Mouse (Mus musculus): Measurements from ENCODE around the gene Trem1. TPM values are rescaled to one million over a fixed set of nuclear protein-coding genes. Genes with fewer than 3 reads are reported as not detected.
A peak's percentile ranks its signal among the peaks of the same experiment; 100 is the strongest.

Trem1 gene
- polyA plus RNA-seq, 2 experiments from 2014 or later, result not detected

DNA sequence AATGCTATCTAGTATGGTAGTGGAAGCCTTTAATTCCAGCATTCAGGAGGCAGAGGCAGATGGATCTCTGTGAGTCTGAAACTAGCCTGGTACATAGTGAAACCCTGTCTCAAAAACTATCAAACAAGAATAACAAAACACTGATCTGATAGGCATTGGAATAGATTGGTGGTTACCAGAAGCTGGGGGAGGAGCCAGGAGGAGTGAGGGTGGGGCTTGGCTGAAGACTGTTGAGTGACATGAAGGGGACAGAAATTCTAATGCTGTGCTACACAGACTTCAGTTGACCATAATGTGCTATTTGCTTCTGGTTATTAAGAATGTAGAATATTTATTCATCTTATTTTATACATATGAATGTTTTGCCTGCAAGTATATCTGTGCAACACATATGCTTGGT, 35.7 kb downstream of the Trem1 start:
- ATAC-seq, result no peak

DNA sequence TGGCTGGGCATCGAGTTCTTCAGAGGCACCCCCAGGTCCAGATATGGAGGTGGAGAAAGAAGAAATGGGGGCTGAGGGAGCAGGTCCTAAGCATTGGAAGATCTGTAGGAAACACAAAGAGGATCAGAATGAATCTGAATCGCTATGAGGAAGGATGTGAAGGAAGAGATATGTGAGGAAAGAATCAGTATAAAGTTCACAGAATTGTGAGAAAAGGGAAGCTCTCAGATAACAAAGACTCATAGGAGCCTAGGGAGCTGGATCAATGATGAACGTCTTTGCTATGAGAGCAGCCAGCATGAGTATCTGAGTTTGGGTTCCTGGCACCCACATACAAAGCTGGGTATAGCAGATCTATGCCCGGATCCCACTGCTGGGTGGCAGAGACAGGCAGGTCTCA, 37.3 kb downstream of the Trem1 start:
- no peak for ATAC-seq

DNA sequence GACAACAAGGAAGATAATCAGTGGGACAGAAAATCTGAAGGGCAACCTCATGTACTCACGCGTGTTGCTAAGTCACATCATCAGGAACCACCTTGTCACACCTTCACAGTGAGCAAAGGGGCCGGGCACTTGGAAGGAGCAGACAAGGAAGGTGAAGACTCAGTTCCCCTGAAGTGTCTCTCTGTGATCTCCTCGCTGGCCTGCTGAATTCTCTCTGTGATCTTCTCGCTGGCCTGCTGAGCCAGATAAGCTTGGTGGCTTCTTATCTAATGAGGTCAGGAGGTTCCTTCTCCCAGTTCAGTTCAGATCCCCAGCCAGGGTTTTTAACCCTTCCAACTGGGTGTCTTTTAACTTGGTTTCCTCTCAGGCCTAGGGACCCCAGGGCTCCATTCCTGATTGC, 39.6 kb downstream of the Trem1 start:
- no peak for ATAC-seq

DNA sequence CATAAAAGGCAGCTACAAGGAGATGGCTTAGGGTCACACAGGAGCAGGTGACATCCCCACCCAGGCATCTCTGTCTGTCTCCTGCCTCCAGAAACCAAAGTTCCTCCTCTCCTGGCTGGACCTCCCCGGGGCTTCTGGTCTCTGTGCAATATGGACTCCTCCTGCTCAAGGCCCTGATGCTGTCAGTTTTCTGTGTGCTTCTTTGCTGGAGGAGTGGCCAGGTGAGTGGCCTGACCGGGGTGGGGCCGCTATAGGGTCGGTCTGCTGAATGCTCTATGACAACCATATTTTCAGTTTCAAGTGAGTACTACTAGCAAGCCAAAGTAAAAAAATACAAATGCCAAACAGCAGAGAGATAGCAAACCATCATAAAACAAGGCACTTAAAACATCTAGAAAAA, 40.0 kb downstream of the Trem1 start:
- ATAC-seq, result no peak

DNA sequence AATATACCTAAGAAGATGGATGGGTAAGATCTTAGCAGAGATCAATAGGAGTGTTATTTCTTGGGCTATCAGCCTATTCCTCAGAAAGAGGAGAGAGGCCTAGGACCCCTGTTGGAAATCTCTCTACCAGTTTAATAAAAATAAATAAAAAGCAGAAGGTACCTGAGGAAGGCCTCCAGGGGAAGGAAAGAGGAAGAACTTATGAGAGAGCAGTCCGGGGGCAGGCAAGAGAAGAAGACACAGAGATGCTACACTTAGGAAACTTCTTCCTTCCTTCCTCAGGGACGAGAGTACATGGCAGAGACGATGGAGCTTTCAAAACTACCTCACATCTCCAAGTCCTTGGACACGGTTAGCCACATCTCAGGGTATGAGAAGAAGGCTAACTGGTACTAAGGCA, 41.5 kb downstream of the Trem1 start:
- no peak for ATAC-seq

DNA sequence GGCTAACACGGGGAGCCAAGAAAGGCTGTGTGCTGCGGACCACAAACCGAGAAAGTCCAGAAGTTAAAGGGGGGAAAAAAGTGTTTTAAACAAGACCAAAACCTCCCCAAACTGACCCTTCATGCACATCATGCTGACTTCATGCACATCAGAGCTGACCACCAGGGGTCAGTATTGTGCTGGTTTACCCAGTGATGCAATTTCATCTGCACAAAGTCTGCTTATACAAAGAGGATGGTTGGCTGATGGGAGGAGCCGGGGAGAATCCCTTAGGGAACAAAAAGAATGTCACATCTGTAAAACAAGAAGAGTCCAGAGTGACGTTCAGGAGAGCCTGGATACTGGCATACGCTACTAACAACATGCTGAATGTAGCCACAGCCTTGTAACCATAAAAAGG, 42.3 kb downstream of the Trem1 start:
- peak; percentile 64 for ATAC-seq

DNA sequence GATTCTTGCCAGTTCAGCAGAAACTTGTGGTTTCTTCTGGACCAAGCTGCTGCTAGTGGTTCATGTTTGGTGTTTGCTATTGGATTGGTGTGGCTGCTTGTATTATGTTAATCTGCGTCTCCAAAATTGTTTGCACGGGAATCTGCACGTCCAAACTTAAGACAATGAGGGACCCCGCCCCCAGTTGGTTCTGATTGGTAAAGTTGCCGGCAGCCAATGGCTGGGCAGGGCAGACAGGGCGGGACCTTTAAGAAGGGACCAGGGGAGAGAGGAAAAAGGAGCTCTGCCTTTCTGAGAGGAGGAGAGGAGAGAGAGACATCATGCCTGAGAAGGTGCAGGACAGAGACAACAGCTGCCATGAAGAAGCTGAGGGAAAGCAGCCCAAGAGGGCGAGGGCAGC, 43.2 kb downstream of the Trem1 start:
- no peak for ATAC-seq

DNA sequence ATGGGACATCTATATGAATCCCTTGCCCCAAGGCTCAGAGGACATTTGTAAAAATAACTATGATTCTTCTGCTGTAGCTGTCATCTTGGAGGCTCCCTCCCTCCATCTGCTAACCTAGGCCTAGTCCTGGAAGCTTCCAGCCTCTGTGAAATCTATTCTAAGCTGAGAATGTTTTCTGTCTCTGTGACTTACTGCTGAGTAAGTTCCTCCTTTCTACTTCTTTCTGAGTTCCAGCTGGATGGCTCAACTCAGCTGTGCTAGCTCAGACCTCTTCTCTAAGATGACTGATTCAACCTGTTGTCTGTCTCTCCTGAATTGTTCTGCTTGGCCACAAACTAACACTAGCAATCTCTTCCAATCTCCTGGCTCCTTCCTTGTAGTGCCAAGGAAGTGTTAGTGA, 45.8 kb downstream of the Trem1 start:
- ATAC-seq, result no peak

DNA sequence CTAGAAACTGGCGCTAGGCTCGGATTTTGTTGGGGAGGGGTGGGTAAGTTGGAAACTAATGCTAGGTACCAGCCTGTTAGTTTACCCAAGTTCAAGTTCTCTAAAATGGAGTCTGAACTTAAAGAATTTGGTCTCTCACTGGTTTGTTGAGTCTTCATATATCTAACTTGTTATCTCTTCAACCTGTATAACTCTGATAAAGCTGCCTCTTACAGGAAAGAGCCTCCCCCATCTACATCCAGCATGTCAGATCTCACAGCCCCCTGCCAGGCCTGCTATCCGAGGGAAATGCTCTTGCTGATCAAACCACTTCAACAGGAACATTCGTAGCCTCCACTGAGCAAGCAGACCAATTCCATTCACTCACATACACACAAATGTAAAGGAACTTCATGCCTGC, 46.4 kb downstream of the Trem1 start:
- ATAC-seq, result no peak

DNA sequence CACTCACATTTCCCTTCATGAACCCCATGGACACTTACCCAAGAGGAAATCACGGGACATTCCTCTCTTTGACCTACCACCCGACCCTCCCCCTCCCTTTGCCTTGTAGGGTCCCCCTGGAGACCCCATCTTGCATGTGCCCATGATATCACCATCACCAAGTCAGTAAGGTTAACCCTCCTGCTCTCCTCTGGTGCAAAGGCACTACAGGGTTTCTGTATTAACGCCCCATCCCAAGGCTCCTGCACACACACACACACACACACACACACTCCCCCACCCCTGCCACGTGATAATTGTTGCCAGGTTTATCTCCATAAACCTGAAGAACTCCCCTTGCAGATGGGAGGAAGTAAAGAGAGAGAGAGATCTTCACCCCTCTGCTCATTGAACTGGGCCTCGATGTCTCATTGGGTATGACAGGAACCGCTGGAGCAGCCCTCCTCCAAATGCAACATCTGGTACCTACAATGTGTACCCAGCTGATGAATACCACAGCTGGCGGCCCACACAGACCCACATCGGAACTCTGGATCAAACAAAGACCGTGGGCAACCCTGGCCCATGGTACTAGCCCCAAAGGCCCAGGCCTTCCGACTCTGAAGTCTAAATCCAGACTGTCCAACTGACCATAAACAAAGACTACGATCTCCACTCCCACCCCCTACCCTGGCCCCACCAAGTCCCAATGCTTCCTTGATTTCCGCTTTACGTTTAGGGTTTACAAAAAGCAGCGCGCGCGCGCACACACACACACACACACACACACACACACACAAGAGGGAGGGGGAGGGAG, 48.6 kb downstream of the Trem1 start:
- ATAC-seq, result no peak

DNA sequence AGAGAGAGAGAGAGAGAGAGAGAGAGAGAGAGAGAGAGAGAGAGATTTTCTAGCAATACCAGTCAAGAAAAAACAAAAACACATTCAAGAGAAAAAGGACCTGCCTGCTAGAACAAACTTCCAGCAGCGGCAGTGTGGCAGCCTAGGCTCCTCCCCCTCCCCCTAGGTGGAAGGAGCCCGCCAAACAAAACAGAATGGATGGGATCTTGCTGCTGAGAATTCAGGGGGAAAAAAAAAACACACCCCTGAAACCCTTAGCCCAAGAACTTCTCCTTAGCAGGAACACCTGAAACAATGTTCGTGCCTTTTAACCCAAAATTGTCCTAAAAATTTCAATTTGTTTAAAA, 49.1 kb downstream of the Trem1 start:
- ATAC-seq, result no peak

DNA sequence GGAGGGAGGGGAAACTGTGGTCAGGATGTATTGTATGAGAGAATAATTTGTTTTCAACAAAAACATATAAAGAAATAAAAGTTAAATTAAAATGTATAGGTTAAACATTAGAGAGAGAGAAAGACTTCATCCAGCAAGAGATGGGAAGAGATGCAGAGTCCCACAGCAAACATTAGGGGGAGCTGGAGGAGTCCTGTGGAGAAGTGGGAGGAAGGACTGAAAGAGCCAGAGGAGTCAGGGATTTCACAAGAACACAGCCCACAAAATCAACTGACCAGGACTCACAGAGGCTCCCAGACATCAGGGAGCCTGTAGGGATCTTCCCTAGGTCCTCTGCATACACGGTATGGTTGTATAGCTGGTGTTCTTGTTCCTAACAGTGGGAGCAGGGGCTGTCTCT, 54.2 kb downstream of the Trem1 start:
- no peak for ATAC-seq

DNA sequence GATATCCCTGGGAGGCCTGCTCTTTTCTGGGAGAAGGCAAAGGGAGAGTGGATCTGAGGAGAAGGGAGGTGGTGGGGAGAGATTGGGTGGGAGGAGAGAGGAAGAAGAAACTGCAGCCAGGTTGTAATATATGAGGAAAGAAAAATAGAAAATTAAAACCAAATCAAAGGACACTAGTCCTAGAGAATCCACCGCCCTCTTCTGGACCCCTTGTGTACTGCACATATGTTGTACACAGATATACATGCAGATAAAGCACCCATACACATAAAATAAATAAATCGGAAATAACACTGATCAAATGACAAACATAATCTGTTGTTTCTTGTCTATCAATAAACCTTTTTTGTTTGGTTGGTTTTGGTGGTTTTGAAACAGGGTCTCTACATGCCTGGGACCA, 54.7 kb downstream of the Trem1 start:
- ATAC-seq, result no peak

DNA sequence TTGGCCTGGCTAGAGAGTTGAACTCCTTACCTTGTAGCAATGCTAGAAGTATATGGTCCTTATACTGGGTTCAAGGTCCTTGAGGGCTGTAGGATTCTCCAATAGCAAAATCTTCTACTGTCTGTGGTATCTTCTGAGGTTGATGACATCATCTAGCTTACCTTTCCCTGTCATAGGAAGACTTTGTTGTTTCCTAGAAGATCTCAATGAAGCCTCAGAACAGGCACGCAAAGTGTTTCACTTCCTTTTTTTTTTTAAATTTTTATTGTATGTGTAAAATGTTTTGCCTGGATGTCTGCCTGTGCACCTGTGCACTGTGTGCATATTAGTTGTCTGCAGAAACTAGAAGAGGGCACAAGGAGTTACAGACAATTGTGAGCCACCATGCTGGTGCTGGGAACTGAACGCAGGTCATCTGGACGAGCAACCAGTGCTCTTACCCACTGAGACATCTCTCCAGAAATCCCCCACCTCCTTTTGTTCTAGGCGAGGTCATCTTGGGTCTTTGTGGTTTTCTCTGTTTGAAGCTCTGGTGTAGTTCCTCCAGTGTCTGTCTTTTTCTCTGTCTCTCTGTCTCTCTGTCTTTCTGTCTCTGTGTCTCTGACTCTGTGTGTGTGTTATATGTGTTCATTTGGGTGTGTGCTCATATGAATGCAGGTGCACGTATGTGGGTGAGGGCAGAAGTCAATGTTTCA, 61.1 kb downstream of the Trem1 start:
- peak; percentile 74 for ATAC-seq

Other genes with a start within 250 kb of the Trem1 start
- not detected for gene 1700122O11Rik, start 194.5 kb upstream of the Trem1 start, polyA plus RNA-seq (2017; shearing (Covaris generic))
- gene 1700067P10Rik, start 143.4 kb upstream of the Trem1 start, polyA plus RNA-seq (2017; shearing (Covaris generic)), result not detected
- gene 9830107B12Rik, start 86.5 kb upstream of the Trem1 start, polyA plus RNA-seq (2017; shearing (Covaris generic)), result not detected
- not detected for gene A530064D06Rik, start 65.5 kb upstream of the Trem1 start, polyA plus RNA-seq (2017; shearing (Covaris generic))
- gene Trem3, start 15.0 kb downstream of the Trem1 start, polyA plus RNA-seq (2017; shearing (Covaris generic)), result not detected
- gene Treml4, start 31.5 kb downstream of the Trem1 start, polyA plus RNA-seq (2017; shearing (Covaris generic)), result 1 to 10 TPM in 1 of 2 experiments, under 1 TPM in 1; 0.87 to 1.8 TPM
- gene Treml2, start 66.7 kb downstream of the Trem1 start, polyA plus RNA-seq (2017; shearing (Covaris generic)), result 10 to 100 TPM; 13.2 to 16.8 TPM
- 1 to 10 TPM; 1.8 to 2.5 TPM for gene B430306N03Rik, start 83.4 kb downstream of the Trem1 start, polyA plus RNA-seq (2017; shearing (Covaris generic))
- gene Trem2, start 113.6 kb downstream of the Trem1 start, polyA plus RNA-seq (2017; shearing (Covaris generic)), result not detected
- not detected for gene Treml1, start 127.1 kb downstream of the Trem1 start, polyA plus RNA-seq (2017; shearing (Covaris generic))
- 10 to 100 TPM; 11.3 to 13.3 TPM for gene Nfya, start 177.1 kb downstream of the Trem1 start, polyA plus RNA-seq (2017; shearing (Covaris generic))
- gene Oard1, start 177.2 kb downstream of the Trem1 start, polyA plus RNA-seq (2017; shearing (Covaris generic)), result 10 to 100 TPM; 81.7 to 98.8 TPM
- 1 to 10 TPM; 1.2 to 1.8 TPM for gene Apobec2, start 200.2 kb downstream of the Trem1 start, polyA plus RNA-seq (2017; shearing (Covaris generic))
- gene Tspo2, start 218.8 kb downstream of the Trem1 start, polyA plus RNA-seq (2017; shearing (Covaris generic)), result not detected
- gene Unc5cl, start 222.1 kb downstream of the Trem1 start, polyA plus RNA-seq (2017; shearing (Covaris generic)), result 10 to 100 TPM; 23.7 to 26.3 TPM

Data from CD4-positive, CD25-positive, alpha-beta regulatory T cell, adult 4 months (primary cell).